In the genomic region with DNA sequence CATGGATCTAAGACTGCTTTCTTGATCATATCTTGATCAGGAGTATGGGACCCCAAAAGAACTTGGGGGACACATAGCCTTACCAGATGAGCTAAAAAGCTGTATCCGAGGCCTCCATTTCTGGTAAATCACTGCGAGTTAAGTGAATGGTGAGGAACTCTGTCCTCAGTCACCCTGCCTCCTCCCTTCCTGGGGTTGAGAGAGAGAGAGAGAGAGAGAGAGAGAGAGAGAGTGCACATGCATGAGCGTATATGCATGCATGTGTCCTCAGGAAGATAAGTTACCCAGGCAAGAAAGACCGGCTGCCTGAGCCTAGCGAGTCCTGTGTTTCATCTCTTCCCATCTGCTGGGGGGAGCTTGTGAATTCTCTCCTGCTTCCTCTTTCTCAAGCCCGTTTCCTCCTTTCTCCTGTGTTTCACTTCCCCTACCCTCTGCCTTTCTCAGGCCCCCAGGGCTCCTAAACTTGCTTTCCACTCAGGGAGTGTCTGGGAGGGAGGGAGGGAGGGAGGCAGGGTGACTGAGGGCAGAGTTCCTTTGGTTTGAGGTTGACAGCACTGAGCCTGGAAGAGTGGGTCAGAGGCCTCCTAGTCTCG, we compare ENCODE assay signal across 10 mouse cellular contexts. TPM values are rescaled to one million over a fixed set of nuclear protein-coding genes. Genes with fewer than 3 reads are reported as not detected.
DNase-seq lines count a peak whose midpoint lies in the region; ATAC-seq and TF ChIP-seq lines count a peak whose summit lies in the region.
"Had no signal": no experiment of that assay in that cellular context is flagged by ENCODE, and none has a peak within 500 bp of the region (broad histone marks: within the 10 kb centered on the region; RNA-seq: fewer than 3 reads in every experiment).

No protein-coding gene starts in this region.

- H3K9me3 ChIP-seq in hindbrain, embryonic 10.5 days = peaks cover 5% of the 10 kb centered on the region
- no peaks in the 10 kb centered on the region for H3K9me3 ChIP-seq in hindbrain, embryonic 16.5 days (ENCODE audit: control insufficient read depth, low read length)
- no peaks in the 10 kb centered on the region; the same call in 1 of the 2 replicates for H3K9me3 ChIP-seq in liver, embryonic 15.5 days (replicated peaks)
- H3K9me3 ChIP-seq in midbrain, embryonic 15.5 days = no peaks in the 10 kb centered on the region

- peak overlapping the region; percentile 24; the same call in 1 of the 2 replicates for H3K27ac ChIP-seq in hindbrain, embryonic 10.5 days
- H3K27ac ChIP-seq in hindbrain, embryonic 16.5 days (ENCODE audit: low read depth, low read length) = no peak overlapping the region
- H3K27ac ChIP-seq in testis, adult 2 months (ENCODE audit: control insufficient read depth, insufficient read depth, low read depth, low read length) = peak overlapping the region; percentile 19; the same call in 1 of the 2 replicates
- peak overlapping the region; percentile 56 for H3K27ac ChIP-seq in liver, embryonic 15.5 days (replicated peaks)
- no peak overlapping the region for H3K27ac ChIP-seq in midbrain, embryonic 15.5 days

- DNase-seq in hindbrain, embryonic 10.5 days (ENCODE audit: low spot score) = no peak
- DNase-seq in testis, postnatal 10 days (ENCODE audit: low spot score) = no peak
- DNase-seq in thymus, postnatal 4 days = no peak
- no peak for DNase-seq in embryo, embryonic 10.5 days (ENCODE audit: low spot score)
- DNase-seq: embryo, embryonic 11 days had no signal

- H3K4me1 ChIP-seq in hindbrain, embryonic 10.5 days (replicated peaks) = peaks cover 56% of the 10 kb centered on the region
- H3K4me1 ChIP-seq in hindbrain, embryonic 16.5 days (ENCODE audit: control insufficient read depth, insufficient read depth, low read depth, low read length) = peaks cover 12% of the 10 kb centered on the region
- H3K4me1 ChIP-seq in testis, adult 2 months (ENCODE audit: control insufficient read depth, insufficient read depth, low read length) = peaks cover 19% of the 10 kb centered on the region
- peaks cover 70% of the 10 kb centered on the region for H3K4me1 ChIP-seq in liver, embryonic 15.5 days (replicated peaks)
- H3K4me1 ChIP-seq in midbrain, embryonic 15.5 days = peaks cover 31% of the 10 kb centered on the region

- H3K9ac ChIP-seq in hindbrain, embryonic 16.5 days (ENCODE audit: low read depth, low read length) = no peak overlapping the region
- H3K9ac ChIP-seq in liver, embryonic 15.5 days = no peak overlapping the region
- H3K9ac ChIP-seq in midbrain, embryonic 15.5 days = no peak overlapping the region

- H3K4me2 ChIP-seq in hindbrain, embryonic 16.5 days (ENCODE audit: low read length) = no peak overlapping the region
- H3K4me2 ChIP-seq in liver, embryonic 15.5 days = no peak overlapping the region
- H3K4me2 ChIP-seq in midbrain, embryonic 15.5 days = no peak overlapping the region

- WGBS in hindbrain, embryonic 10.5 days = 62% methylated on average over 7 of the region's 7 CpGs
- 60% methylated on average over 7 of the region's 7 CpGs for WGBS in hindbrain, embryonic 16.5 days
- 42% methylated on average over 7 of the region's 7 CpGs for WGBS in liver, embryonic 15.5 days (ENCODE audit: insufficient replicate concordance)
- 71% methylated on average over 7 of the region's 7 CpGs for WGBS in midbrain, embryonic 15.5 days

- peaks cover 25% of the 10 kb centered on the region for H3K27me3 ChIP-seq in hindbrain, embryonic 10.5 days (ENCODE audit: insufficient read depth, poor library complexity, severe bottlenecking)
- H3K27me3 ChIP-seq in hindbrain, embryonic 16.5 days (replicated peaks; ENCODE audit: control insufficient read depth, insufficient read depth, low read length) = no peaks in the 10 kb centered on the region
- H3K27me3 ChIP-seq in testis, adult 2 months (ENCODE audit: control insufficient read depth, insufficient read depth, low read length) = no peaks in the 10 kb centered on the region
- H3K27me3 ChIP-seq in liver, embryonic 15.5 days = no peaks in the 10 kb centered on the region
- H3K27me3 ChIP-seq in midbrain, embryonic 15.5 days (replicated peaks) = peaks cover 10% of the 10 kb centered on the region; the same call in 1 of the 2 replicates

- TF ChIP-seq POLR2A in testis, adult 2 months (IDR thresholded peaks at IDR 0.05; ENCODE audit: control insufficient read depth, low read depth, low read length) = no peak

- peaks cover 2% of the 10 kb centered on the region; the same call in 1 of the 2 replicates for H3K36me3 ChIP-seq in hindbrain, embryonic 10.5 days
- H3K36me3 ChIP-seq in hindbrain, embryonic 16.5 days (ENCODE audit: control insufficient read depth, insufficient read depth, low read length) = no peaks in the 10 kb centered on the region
- no peaks in the 10 kb centered on the region for H3K36me3 ChIP-seq in testis, adult 2 months (ENCODE audit: control insufficient read depth, insufficient read depth, low read length)
- H3K36me3 ChIP-seq in liver, embryonic 15.5 days (replicated peaks) = peaks cover 47% of the 10 kb centered on the region
- no peaks in the 10 kb centered on the region for H3K36me3 ChIP-seq in midbrain, embryonic 15.5 days (replicated peaks)

- H3K4me3 ChIP-seq in hindbrain, embryonic 10.5 days = no peak overlapping the region
- H3K4me3 ChIP-seq in hindbrain, embryonic 16.5 days (ENCODE audit: low read length) = no peak overlapping the region
- no peak overlapping the region for H3K4me3 ChIP-seq in testis, adult 2 months (ENCODE audit: control insufficient read depth, low read depth, low read length)
- H3K4me3 ChIP-seq in liver, embryonic 15.5 days (replicated peaks) = no peak overlapping the region
- H3K4me3 ChIP-seq in midbrain, embryonic 15.5 days = no peak overlapping the region
- H3K4me3 ChIP-seq: myocyte had no signal

- ATAC-seq in hindbrain, embryonic 16.5 days = no peak
- no peak for ATAC-seq in liver, embryonic 15.5 days (ENCODE audit: insufficient read depth)
- ATAC-seq in midbrain, embryonic 15.5 days (replicated peaks) = no peak

- TF ChIP-seq CTCF in testis, adult 2 months (IDR thresholded peaks at IDR 0.05; ENCODE audit: control insufficient read depth, insufficient read depth, insufficient replicate concordance, low read depth, low read length) = no peak

RNA-seq across cellular contexts. Expression of a gene that starts 12.2 kb away (rescaled TPM):
- polyA plus RNA-seq in hindbrain, embryonic 10.5 days (2016; fragmentation: Nextera tagmentation; extraction: Ambion mirVana) = 32.4 and 44.0 TPM in 2 replicates
- polyA plus RNA-seq in hindbrain, embryonic 16.5 days (2015; fragmentation: Nextera tagmentation; extraction: Ambion mirVana) = 29.3 and 40.1 TPM in 2 replicates
- polyA plus RNA-seq in testis, adult 2 months (2012; rRNA removed) = 73.5 and 74.3 TPM in 2 replicates
- 9.7 and 10.6 TPM in 2 replicates for polyA plus RNA-seq in liver, embryonic 15.5 days (2015; fragmentation: Nextera tagmentation; extraction: Ambion mirVana)
- polyA plus RNA-seq in midbrain, embryonic 15.5 days (2015; fragmentation: Nextera tagmentation; extraction: Ambion mirVana) = 39.5 and 40.2 TPM in 2 replicates

RNA-seq across cellular contexts. Expression of a gene that starts 19.9 kb away (rescaled TPM):
- polyA plus RNA-seq in hindbrain, embryonic 10.5 days (2016; fragmentation: Nextera tagmentation; extraction: Ambion mirVana) = 0.81 and 2.1 TPM in 2 replicates
- 0.63 and 1.2 TPM in 2 replicates for polyA plus RNA-seq in hindbrain, embryonic 16.5 days (2015; fragmentation: Nextera tagmentation; extraction: Ambion mirVana)
- 6.8 and 6.9 TPM in 2 replicates for polyA plus RNA-seq in testis, adult 2 months (2012; rRNA removed)
- polyA plus RNA-seq in liver, embryonic 15.5 days (2015; fragmentation: Nextera tagmentation; extraction: Ambion mirVana) = 5.0 and 6.0 TPM in 2 replicates
- 0.56 and 1.0 TPM in 2 replicates for polyA plus RNA-seq in midbrain, embryonic 15.5 days (2015; fragmentation: Nextera tagmentation; extraction: Ambion mirVana)

RNA-seq across cellular contexts. Expression of a gene that starts 26.1 kb away (rescaled TPM):
- polyA plus RNA-seq in hindbrain, embryonic 10.5 days (2016; fragmentation: Nextera tagmentation; extraction: Ambion mirVana) = 38.3 and 44.6 TPM in 2 replicates
- 48.4 and 49.8 TPM in 2 replicates for polyA plus RNA-seq in hindbrain, embryonic 16.5 days (2015; fragmentation: Nextera tagmentation; extraction: Ambion mirVana)
- 18.6 and 19.4 TPM in 2 replicates for polyA plus RNA-seq in testis, adult 2 months (2012; rRNA removed)
- polyA plus RNA-seq in liver, embryonic 15.5 days (2015; fragmentation: Nextera tagmentation; extraction: Ambion mirVana) = 19.9 and 23.2 TPM in 2 replicates
- polyA plus RNA-seq in midbrain, embryonic 15.5 days (2015; fragmentation: Nextera tagmentation; extraction: Ambion mirVana) = 47.3 and 50.9 TPM in 2 replicates

RNA-seq across cellular contexts. Expression of a gene that starts 31.7 kb away (rescaled TPM):
- 3.1 and 3.2 TPM in 2 replicates for polyA plus RNA-seq in hindbrain, embryonic 10.5 days (2016; fragmentation: Nextera tagmentation; extraction: Ambion mirVana)
- 101 and 129 TPM in 2 replicates for polyA plus RNA-seq in hindbrain, embryonic 16.5 days (2015; fragmentation: Nextera tagmentation; extraction: Ambion mirVana)
- 17.4 and 19.0 TPM in 2 replicates for polyA plus RNA-seq in testis, adult 2 months (2012; rRNA removed)
- 0.96 and 1.0 TPM in 2 replicates for polyA plus RNA-seq in liver, embryonic 15.5 days (2015; fragmentation: Nextera tagmentation; extraction: Ambion mirVana)
- polyA plus RNA-seq in midbrain, embryonic 15.5 days (2015; fragmentation: Nextera tagmentation; extraction: Ambion mirVana) = 53.5 and 54.0 TPM in 2 replicates

RNA-seq across cellular contexts. Expression of a gene that starts 47.7 kb away (rescaled TPM):
- polyA plus RNA-seq in hindbrain, embryonic 10.5 days (2016; fragmentation: Nextera tagmentation; extraction: Ambion mirVana) = 75.6 and 76.4 TPM in 2 replicates
- 39.5 and 42.9 TPM in 2 replicates for polyA plus RNA-seq in hindbrain, embryonic 16.5 days (2015; fragmentation: Nextera tagmentation; extraction: Ambion mirVana)
- 466 and 545 TPM in 2 replicates for polyA plus RNA-seq in testis, adult 2 months (2012; rRNA removed)
- polyA plus RNA-seq in liver, embryonic 15.5 days (2015; fragmentation: Nextera tagmentation; extraction: Ambion mirVana) = 46.1 and 50.8 TPM in 2 replicates
- polyA plus RNA-seq in midbrain, embryonic 15.5 days (2015; fragmentation: Nextera tagmentation; extraction: Ambion mirVana) = 41.0 and 44.9 TPM in 2 replicates

Comparison
In these comparisons a context has a peak if more than half of its experiments do, and no peak if none do; other contexts are left out.
1. H3K27ac ChIP-seq: peak in hindbrain, embryonic 10.5 days (single experiment), testis, adult 2 months (single experiment) and liver, embryonic 15.5 days (single experiment); none in hindbrain, embryonic 16.5 days (single experiment) and midbrain, embryonic 15.5 days (single experiment).